Mouse (Mus musculus): ENCODE results near the gene Coa4. TPM values are rescaled to one million over a fixed set of nuclear protein-coding genes. Genes with fewer than 3 reads are reported as not detected.

Coa4 gene
- polyA plus RNA-seq, 1 experiment from 2014 or later, result 31.3 TPM

DNA sequence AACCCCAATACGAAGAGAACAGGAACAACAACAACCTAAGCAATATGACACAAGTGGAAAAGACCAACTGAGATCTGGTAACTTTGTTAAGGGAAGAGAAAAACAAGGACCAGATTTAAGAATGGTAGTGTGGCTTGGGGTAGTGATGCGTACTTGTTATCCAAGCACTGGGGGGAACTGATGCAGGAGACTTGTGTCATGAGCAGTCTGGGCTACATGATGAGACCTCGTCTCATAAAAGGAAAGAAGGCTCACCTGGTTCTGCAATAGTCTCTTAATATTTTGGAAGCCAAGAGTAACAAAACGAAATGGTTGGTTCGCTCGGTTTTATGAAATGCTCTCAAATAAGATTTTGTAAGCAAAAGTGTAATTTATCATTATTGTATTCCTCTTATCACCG lies 45.4 kb downstream of the Coa4 start:
- WGBS, result 40% methylated on average over 7 of the region's 7 CpGs

DNA sequence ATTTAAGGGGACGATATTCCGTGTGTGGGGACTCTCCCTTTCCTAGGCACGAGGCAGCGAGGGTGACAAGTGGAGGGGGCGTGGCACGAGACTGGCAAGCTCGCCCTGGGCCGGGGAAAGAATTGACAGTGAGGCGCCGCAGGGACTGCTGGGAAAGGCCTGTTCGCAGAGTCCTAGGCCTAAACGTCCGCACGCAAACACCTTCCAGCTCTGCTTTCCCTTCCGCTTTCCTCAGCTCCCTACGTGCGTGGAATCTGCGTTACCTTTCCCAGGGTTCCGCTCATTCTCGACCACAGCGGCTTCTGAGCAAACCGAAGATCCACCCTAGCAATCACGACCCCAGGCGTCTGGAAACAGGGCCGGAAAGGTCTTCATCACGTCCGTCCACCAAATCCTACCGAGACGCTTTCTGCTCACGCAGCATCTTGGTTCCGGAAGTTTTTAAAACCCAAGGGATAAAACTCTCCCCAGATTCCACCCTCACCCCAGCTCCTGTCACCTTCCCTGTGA lies 45.9 kb downstream of the Coa4 start:
- Histone ChIP-seq H3K9me3 (no peaks in the 10 kb centered on the region), H3K4me3 (peak overlapping the region; percentile 65), H3K27me3 (ENCODE audit: insufficient read depth, poor library complexity, severe bottlenecking) (no peaks in the 10 kb centered on the region), H3K4me1 (peaks cover 12% of the 10 kb centered on the region; the same call in 1 of the 2 replicates), H3K36me3 (peaks cover 2% of the 10 kb centered on the region; the same call in 1 of the 2 replicates), H3K27ac (peak overlapping the region; percentile 97)
- DNase-seq (ENCODE audit: low spot score), result peak; percentile 95
- under 1% methylated on average over 31 of the region's 31 CpGs for WGBS

More for the DNA sequence above, 45.4 kb downstream of the Coa4 start:
- Histone ChIP-seq H3K36me3 (peaks cover 6% of the 10 kb centered on the region; the same call in 1 of the 2 replicates), H3K27me3 (ENCODE audit: insufficient read depth, poor library complexity, severe bottlenecking) (no peaks in the 10 kb centered on the region), H3K9me3 (no peaks in the 10 kb centered on the region), H3K27ac (peak overlapping the region; percentile 97), H3K4me1 (peaks cover 12% of the 10 kb centered on the region; the same call in 1 of the 2 replicates), H3K4me3 (peak overlapping the region; percentile 65)
- no peak for DNase-seq (ENCODE audit: low spot score)

DNA sequence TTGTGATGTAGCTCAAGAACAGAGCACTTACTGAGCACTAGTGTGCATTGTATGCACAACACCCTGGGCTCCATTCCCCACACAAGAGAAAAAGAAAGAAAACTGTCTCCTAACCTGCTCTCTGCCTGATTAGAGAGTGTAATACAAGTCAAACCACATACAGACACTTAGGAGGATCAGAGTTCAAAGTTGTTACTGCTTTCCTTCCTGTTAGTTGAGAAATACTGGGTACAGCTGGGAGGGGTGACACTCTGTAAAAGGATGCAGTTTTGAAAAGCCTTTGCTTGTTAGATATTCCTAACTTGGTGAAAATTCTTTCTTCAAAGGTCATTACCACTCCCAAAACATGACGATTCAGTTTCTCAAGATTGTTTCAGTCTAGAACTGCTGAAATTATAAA lies 52.9 kb downstream of the Coa4 start:
- Histone ChIP-seq H3K36me3 (no peaks in the 10 kb centered on the region), H3K27ac (no peak overlapping the region), H3K4me3 (no peak overlapping the region), H3K9me3 (no peaks in the 10 kb centered on the region), H3K27me3 (ENCODE audit: insufficient read depth, poor library complexity, severe bottlenecking) (no peaks in the 10 kb centered on the region), H3K4me1 (no peaks in the 10 kb centered on the region)
- 85% methylated on average over 1 of the region's 1 CpGs for WGBS
- no peak for DNase-seq (ENCODE audit: low spot score)

Other genes with a start within 250 kb of the Coa4 start
- gene C2cd3, start 164.8 kb upstream of the Coa4 start, polyA plus RNA-seq (2016; fragmentation: Nextera tagmentation; extraction: Ambion mirVana), result 20.1 and 22.9 TPM in 2 replicates
- gene Ppme1, start 164.8 kb upstream of the Coa4 start, polyA plus RNA-seq (2016; fragmentation: Nextera tagmentation; extraction: Ambion mirVana), result 68.2 and 74.8 TPM in 2 replicates
- gene Ucp3, start 64.1 kb upstream of the Coa4 start, polyA plus RNA-seq (2016; fragmentation: Nextera tagmentation; extraction: Ambion mirVana), result 0.05 and 0.14 TPM in 2 replicates
- 165 and 231 TPM in 2 replicates for gene Ucp2, start 43.7 kb upstream of the Coa4 start, polyA plus RNA-seq (2016; fragmentation: Nextera tagmentation; extraction: Ambion mirVana)
- gene Dnajb13, start 22.1 kb upstream of the Coa4 start, polyA plus RNA-seq (2016; fragmentation: Nextera tagmentation; extraction: Ambion mirVana), result 0.22 and 0.35 TPM in 2 replicates
- gene Rab6a, start 70.3 kb downstream of the Coa4 start, polyA plus RNA-seq (2016; fragmentation: Nextera tagmentation; extraction: Ambion mirVana), result 89.5 and 106 TPM in 2 replicates
- gene Mrpl48, start 71.2 kb downstream of the Coa4 start, polyA plus RNA-seq (2016; fragmentation: Nextera tagmentation; extraction: Ambion mirVana), result 75.7 and 78.8 TPM in 2 replicates
- 1.6 and 2.4 TPM in 2 replicates for gene Plekhb1, start 125.3 kb downstream of the Coa4 start, polyA plus RNA-seq (2016; fragmentation: Nextera tagmentation; extraction: Ambion mirVana)
- 29.4 and 35.4 TPM in 2 replicates for gene Fam168a, start 169.6 kb downstream of the Coa4 start, polyA plus RNA-seq (2016; fragmentation: Nextera tagmentation; extraction: Ambion mirVana)